Mouse (Mus musculus) liver, embryonic 11.5 days (tissue): ENCODE results near the gene Cfap44. TPM values are rescaled to one million over a fixed set of nuclear protein-coding genes. Genes with fewer than 3 reads are reported as not detected.

Source experiments
- polyA plus RNA-seq: library from polyadenylated mRNA; unstranded; fragments of >200 nt; fragmentation: Nextera tagmentation; extraction: Ambion mirVana; gene quantifications from 2 replicates; pipeline ENCODE4 v1.2.1, GENCODE M21; 2014

Cfap44 gene
- polyA plus RNA-seq, 1 experiment from 2014 or later: 0.53 TPM

Other genes with a start within 250 kb of the Cfap44 start
- gene Usf3, start 221.6 kb upstream of the Cfap44 start, polyA plus RNA-seq: 5.7 and 5.8 TPM in 2 replicates
- not detected in 2 replicates for gene Sidt1, start 61.6 kb upstream of the Cfap44 start, polyA plus RNA-seq
- 23.6 and 25.4 TPM in 2 replicates for gene Spice1, start 47.7 kb upstream of the Cfap44 start, polyA plus RNA-seq
- 3.6 and 4.7 TPM in 2 replicates for gene Boc, start 164.1 kb downstream of the Cfap44 start, polyA plus RNA-seq